Mouse (Mus musculus) mammary gland, adult 2 months (tissue): ENCODE measurements around the gene Mettl23. TPM values are rescaled to one million over a fixed set of nuclear protein-coding genes. Genes with fewer than 3 reads are reported as not detected.

Experiments
- polyA plus RNA-seq: library from polyadenylated mRNA; depleted of rRNA; stranded (reverse); fragments of >200 nt; gene quantifications from 2 replicates; pipeline ENCODE4 v1.2.3, GENCODE M21; 2012; ENCODE audit warnings: low replicate concordance; rRNA removed

The Mettl23 gene
- 38.2 and 49.2 TPM in 2 replicates for polyA plus RNA-seq

GRCm38 (mm10) chr11:116843261-116844233 lies at the start of gene Mettl23, which contains the start of gene Jmjd6:
Mettl23 (plus strand) TSS chr11:116843278.
Jmjd6 (minus strand) TSS chr11:116843449.

DNA sequence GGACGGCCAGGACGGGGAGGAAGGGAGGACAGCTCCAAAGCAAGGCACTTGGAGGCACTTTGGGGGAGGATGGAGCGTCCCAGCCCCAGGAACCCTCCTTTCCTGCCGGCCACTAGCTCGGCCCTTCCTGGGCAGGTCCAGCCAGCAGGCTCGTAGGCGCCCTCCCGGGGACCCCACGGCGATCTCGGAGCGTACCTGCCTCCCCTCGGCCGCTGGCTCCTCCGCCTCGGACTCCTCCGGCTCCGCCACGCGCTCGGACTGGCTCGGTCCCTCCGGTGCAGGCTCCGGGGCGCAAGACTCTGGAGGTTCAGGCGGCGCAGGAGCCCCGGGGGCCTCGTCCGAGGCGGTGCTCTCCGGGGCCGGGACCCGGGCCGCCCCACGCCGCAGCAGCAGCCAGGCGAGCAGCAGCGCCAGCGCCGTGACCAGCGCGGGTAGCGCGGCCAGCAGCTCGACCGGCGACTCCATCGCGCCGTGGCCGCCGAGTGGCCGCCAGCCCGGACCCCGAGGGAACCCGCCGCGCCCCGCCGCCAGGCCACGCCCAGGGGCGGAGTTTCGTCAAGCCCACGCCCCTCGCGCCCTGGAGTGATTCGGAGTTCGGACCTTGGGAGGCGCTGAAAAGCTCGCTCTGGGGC lies 15.4 kb upstream of the Mettl23 start, which contains the start of gene Mxra7:
Mxra7 (minus strand) TSS at position 513 of the 632 bp plus-strand sequence.

GRCm38 (mm10) chr11:116852291-116852890 lies 9.3 kb downstream of the Mettl23 start, which contains the start of gene Mfsd11:
Mfsd11 (plus strand) TSS chr11:116852440.

DNA sequence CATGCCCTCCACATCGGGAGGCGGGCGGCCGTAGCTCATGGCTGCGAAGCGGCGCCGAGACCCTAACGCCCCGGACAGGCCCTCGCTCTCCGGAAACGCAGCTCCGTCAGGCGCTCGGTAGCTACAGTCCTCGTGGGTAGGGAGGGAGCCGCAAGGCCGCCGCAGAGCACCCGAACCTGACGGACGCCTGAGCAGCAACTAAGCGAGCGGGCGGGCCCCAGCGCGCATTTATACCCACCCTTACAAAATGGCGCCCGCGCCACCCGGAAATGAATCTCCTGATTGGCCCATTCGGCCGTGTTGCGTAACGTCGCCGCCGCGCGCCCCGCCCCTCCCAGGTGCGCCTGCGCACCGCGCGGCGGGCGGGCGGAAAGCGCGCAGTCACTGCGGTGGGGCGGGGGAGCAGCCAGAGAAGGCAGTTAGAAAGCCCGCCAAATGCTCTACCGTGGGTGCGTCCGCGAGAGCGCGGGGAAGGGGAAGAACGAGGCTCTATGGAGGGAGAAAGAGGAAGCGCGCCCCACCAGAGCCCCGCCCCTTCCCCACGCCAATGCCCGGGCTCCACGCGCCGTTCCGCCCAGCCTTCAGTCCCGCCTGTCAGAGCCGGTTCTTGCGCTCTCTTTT lies 9.9 kb downstream of the Mettl23 start, which contains the start of gene Srsf2:
Srsf2 (minus strand) TSS at position 204 of the 621 bp plus-strand sequence.

Other genes starting within 250 kb of the Mettl23 start
- gene Rhbdf2, start 216.3 kb upstream of the Mettl23 start, polyA plus RNA-seq = 51.0 and 65.9 TPM in 2 replicates
- gene Prcd, start 189.7 kb upstream of the Mettl23 start, polyA plus RNA-seq = 1.5 and 2.2 TPM in 2 replicates
- gene Cygb, start 189.0 kb upstream of the Mettl23 start, polyA plus RNA-seq = 58.5 and 87.0 TPM in 2 replicates
- 0.14 and 0.27 TPM in 2 replicates for gene St6galnac1, start 67.8 kb upstream of the Mettl23 start, polyA plus RNA-seq
- 13.2 and 101 TPM in 2 replicates for gene Mxra7, start 15.2 kb upstream of the Mettl23 start, polyA plus RNA-seq
- gene Jmjd6, start 171 bp downstream of the Mettl23 start, polyA plus RNA-seq = 20.2 and 21.9 TPM in 2 replicates
- 31.7 and 33.4 TPM in 2 replicates for gene Mfsd11, start 9.2 kb downstream of the Mettl23 start, polyA plus RNA-seq
- gene Srsf2, start 9.8 kb downstream of the Mettl23 start, polyA plus RNA-seq = 199 and 957 TPM in 2 replicates
- 0.63 and 0.68 TPM in 2 replicates for gene Mgat5b, start 75.6 kb downstream of the Mettl23 start, polyA plus RNA-seq